Mouse (Mus musculus) layer of hippocampus, adult 9-10 months (tissue): ENCODE data around the gene Wnt16.
"Not testable (repeated sequence)": the region's sequence is repeated elsewhere in the genome, so short reads cannot be mapped to it uniquely, and the experiment has no call there.

Experiments
- DNase-seq: peaks from one replicate; pipeline ENCODE4 v3.0.0; 2022; ENCODE audit warnings: low spot score

Wnt16 gene

GRCm38 (mm10) chr6:22288004-22288736 is at the start of gene Wnt16:
Wnt16 (plus strand) TSS chr6:22288227.
- DNase-seq = no peak

GRCm38 (mm10) chr6:22243321-22243720 is 44.7 kb upstream of the Wnt16 start:
- DNase-seq = no peak

DNA sequence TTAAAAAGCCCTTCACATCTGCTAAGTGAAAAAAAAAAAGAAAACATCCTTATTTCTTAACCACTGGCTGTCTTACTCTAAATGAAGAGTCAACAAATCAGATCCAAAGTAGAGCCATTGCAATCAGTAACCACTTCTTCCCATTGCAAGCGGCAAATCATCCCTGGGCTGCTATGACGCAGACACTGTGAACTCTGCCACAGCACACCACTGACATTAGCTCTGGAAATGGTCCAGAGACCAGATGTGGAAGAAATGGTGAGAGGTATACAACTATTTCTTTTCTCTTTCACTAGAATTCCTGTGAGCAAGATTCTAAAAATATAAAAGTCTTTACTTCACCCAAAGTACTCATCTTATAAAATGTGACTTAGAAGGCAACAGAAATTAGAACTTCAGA is 41.3 kb upstream of the Wnt16 start:
- no peak for DNase-seq

DNA sequence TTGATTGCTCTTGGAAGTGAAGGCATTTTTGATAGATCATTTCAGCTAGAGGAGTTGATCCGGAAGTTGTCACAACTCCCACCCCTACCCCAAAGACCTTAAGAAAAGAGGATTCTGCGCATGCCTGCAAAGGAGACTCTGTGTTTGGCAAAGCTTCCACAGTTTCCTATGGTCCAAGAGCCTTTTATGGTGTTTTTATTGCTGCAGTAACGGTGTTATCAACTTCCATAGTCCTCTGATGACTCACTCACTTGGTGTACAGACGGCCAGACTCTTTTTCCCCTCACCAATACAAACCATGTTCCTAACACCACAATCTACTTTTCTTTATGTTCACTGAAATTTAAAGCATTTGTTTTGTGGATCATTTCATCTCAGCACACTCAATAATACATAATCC is 29.2 kb upstream of the Wnt16 start:
- DNase-seq = no peak

DNA sequence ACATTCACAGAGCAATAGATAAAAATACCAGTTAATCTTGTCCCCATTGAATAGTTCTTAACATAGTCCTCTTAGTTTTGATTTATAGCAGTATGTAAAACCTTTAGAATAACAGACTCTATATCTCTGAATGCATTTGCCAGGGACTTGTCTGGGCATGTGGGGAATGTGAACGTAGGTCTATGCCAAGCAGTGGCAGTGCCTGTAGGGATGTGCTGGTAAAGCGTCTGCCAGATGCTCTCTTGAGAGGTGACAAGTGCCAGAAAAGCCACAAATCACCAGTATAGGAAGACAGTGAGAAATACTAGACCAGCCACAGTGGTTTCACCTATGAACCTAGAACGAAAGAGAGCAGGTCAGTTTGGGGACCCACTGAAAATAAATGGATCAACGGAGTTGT is 25.5 kb upstream of the Wnt16 start:
- no peak for DNase-seq

DNA sequence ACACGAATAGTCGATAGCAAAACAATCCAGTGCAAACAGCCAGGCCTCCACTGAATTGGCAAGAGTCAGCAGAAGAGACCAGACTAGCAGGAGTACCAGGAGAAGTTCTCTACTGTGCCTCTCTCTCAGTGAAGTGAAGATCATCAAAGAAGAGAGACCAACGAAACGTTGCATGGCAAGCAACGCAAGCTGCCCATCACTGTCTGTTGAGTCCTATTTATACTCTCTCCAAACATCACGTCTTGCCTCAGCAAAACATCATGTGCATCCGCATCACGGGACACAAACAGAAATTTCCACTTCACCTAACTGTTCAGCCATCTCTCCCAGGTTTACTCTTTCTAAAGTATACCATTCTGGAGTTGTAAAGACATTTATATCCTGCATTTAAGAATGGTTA is 23.9 kb upstream of the Wnt16 start:
- DNase-seq = not testable (repeated sequence)

DNA sequence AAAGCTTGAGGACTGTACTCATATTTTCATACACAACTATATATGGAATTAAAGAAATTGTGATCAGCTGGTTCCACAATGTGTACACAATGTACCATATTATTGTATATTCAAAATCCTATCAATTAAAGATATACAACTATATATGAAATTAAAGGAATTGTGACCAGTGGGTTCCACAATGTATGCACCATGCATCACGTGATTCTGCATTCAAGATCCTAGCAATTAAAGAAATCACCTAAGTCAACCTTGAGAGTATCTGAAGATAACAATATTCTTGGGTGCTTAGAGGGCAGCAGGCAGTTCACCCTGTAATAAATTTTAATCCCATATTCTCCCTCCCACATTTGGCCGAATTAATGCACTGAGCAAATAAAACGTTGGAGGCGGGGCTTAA is 22.0 kb upstream of the Wnt16 start:
- DNase-seq = no peak

DNA sequence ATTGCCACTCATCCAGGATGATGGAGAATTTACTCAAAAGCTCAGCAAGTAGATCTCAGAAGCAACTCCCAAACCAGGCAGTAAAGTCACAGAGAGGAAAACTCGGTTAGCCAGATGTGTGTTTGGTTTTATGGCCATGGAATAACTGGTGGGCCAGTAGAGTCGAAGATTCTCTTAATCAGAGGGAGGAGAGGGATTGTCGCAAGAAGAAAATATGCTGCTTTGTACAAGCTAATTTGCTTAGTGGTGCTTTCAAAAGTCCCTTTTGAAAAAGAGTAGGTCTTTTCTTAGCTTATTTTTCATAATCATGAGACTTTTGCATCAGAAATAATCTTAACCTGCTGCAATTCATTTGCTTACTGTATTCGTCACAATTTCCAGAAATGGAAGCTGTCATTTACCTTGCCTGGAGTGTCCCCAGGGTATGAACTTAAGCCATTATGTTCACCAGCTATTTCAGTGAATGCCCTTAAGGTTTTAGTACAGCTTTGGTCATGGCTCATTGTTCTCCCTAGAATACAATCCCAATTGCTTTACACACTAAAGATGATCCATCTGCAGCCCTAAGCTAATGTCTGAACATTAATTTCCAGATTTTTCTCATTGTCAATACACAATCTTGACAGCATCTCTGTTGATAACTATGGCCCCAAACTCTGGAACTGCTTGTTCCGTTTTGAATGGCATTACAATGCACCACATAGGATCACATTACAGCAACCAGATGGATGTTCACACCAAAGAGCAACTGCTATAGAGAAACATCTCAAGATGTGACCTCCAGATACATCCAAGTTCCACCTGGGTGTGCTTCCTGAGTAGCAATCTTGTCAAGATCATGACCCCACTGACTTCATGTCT is 20.0 kb upstream of the Wnt16 start:
- DNase-seq = no peak

DNA sequence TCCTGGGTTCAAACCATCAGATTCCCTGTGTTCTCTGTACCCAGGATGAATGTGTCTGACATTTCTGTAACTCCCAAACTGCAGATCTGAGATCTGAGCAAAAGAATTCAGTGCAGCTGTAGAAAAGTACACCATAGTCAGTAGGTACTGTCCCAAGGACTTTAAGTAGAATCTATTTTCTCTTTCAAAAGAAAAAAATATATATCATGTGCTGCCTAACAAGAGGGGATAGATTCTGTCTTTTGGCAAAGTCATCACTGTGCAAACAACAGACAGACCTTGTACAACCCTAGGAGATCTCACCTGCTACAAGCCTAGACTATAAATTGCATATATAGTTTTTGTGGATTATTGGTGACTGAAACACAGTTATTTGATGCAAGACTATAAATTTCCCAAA is 19.4 kb upstream of the Wnt16 start:
- DNase-seq = no peak

DNA sequence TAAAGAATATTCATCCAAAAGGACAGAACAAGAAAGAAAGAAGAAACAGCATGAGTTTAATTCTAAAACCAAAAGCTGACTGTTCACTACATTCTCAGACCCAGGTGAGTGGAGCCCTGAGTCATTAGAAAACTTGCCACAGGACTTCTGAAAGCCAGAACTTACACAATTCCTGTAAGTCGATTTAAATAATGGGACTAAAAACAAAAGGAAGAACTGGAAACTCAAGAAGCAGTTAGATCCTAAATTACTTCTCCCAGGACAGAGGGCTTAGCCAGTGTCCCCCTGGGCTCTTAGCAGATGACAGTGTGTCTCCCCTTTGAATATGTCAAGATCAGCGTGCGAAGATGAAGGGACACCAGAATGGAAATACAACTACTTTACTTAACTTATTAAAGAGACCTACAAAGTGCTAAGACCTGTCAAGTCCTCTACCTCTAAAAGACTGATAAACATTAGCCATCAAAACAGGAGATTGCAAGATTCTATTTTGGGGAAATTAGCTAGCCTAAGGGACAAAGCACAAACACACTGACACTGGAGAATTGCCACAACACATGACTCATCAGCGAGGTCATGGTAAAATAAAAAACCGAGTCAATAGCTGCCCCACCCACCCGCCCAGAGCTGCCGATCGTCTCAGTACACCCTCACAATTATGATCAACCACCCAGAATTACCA is 18.0 kb upstream of the Wnt16 start:
- DNase-seq = no peak

DNA sequence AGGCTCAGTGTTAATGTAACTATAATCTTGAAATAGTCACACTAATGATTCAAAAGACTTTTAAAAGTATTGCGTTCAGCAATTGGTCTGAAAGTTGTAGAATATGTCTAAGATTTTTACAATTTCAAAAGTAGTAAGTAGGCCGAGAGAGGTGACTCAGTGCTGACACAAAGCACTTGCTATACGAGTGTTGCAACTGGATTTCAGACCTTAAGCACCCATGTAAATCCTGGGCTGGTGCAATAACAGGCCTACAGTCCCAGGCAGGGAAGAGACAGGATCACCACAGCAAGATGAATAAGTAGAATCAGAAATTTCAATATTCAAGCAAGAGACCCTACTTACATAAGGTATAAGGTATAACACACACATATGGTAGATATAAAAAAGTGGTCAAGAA is 10.1 kb upstream of the Wnt16 start:
- no peak for DNase-seq

GRCm38 (mm10) chr6:22280217-22280861 is 7.7 kb upstream of the Wnt16 start:
- peak; percentile 33 for DNase-seq

DNA sequence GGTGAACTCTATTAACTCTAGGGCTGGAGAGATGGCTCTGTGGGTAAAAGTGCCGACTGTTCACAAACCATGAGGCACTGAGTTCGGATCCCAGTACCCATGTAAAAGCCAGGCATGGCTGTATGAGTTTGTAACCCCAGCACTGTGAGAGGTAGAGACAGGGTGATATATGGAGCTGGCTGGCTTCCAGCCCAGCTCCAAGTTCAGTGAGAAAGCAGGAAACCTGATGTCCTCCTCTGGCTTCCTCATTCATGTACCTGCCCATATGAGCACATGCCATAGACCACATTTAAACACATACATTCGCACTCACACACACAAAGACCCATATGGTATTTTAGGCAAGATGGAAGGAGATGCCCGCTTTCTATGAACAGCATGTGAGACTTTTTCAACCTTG is 5.6 kb upstream of the Wnt16 start:
- DNase-seq = no peak

GRCm38 (mm10) chr6:22288737-22289460 is 872 bp downstream of the Wnt16 start:
- no peak for DNase-seq

- no peak for DNase-seq
Observed at GRCm38 (mm10) chr6:22289461-22290021, 1.5 kb downstream of the Wnt16 start.

GRCm38 (mm10) chr6:22290790-22291189 is 2.8 kb downstream of the Wnt16 start:
- DNase-seq = no peak

DNA sequence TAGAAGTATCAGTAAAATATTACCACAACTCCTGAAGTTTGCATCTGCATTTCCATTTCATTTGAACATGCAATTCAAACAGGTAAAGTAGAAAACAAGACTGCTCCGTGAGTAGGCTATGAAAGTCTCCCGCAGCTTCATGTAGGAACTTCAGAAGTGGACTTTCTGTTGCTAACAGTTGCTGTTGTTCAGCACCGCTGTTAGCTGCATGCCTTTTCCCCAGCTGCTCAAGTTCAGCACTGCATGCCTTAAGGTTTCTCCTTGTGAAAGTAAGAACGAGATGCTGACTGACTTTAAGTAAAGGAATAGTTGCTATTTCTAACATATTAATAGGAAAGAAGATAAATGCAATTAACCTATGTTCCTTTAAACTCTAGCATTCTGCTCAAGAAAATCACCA is 4.0 kb downstream of the Wnt16 start:
- no peak for DNase-seq

- DNase-seq = no peak
Observed at GRCm38 (mm10) chr6:22293922-22294321, 5.9 kb downstream of the Wnt16 start.

DNA sequence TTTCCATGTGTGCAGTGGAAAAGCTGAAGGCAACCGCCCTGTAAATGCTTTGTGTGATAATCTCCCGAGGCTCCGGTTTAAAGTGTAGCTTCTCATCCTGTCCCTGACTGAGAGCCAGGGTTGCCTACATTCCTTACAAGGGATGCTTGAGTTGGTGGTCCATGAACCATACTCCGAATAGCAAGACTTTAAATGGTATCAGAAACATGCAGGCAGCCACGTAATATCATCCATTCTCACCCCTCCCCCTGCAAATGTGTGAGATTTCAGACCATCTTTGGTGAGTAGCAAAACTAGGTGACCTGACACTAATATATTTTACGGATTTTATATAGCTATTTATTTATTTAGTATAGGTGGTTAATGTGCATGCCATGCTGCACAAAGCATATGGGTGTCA is 9.0 kb downstream of the Wnt16 start:
- DNase-seq = no peak

GRCm38 (mm10) chr6:22298059-22298458 is 10.0 kb downstream of the Wnt16 start:
- no peak for DNase-seq

DNA sequence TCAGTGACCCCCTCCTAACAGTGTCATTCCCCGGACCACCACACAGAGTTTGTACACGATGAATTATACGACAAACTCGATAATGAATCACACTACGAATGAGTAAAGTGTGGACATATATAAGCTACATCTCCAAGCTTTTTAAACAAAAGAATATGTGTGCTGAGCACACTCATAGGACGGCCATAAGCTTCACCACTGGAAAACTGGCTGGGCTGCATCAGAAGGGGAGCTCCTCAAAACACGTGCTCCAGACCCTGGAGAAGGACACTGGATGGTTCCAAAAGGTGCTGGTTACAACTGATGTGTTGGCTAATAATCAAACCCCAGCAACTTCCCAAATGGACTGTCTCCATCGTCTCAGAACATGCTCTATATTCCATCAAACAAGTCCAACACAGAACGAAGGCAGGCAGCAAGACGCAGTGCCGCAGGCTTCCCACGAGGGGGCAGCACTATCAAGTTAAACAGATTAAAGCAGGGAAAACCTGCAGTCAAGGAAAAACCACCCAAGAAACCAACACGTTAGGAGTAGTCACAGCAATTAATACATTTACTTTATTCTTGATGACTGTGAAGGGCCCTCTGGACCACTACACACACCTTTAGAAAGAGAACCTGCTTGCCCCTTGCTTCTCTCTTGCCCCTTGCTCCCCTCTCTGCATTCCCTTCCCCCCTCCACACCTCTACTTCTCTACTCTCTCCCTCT is 37.5 kb downstream of the Wnt16 start:
- peak; percentile 90 for DNase-seq
